Mouse (Mus musculus) liver, embryonic 14.5 days (tissue): Measurements from ENCODE around the gene Nat8f5. TPM values are rescaled to one million over a fixed set of nuclear protein-coding genes. Genes with fewer than 3 reads are reported as not detected.

ENCODE experiments used
- ATAC-seq: fragments of 200-750 bp; cut with Nextera tagmentation; 2 replicates; pipeline ENCODE4 v1.8.0; 2017; ENCODE audit warnings: moderate number of reproducible peaks, mild to moderate bottlenecking, moderate library complexity; ENCODE audit not compliant: insufficient read depth
- DNase-seq, 3 experiments: peaks; one replicate each; pipeline ENCODE4 v3.0.0-alpha.2; 2012 to 2013; ENCODE audit warnings: low read depth in 3 of 3, low spot score in 3 of 3
- H3K27ac ChIP-seq: fragments of 300-500 bp; sonication (generic); 2 replicates; pipeline ENCODE4 v1.5.1; 2014; ENCODE audit warnings: moderate library complexity, mild to moderate bottlenecking, control low read depth, inconsistent platforms
- H3K27me3 ChIP-seq: fragments of 300-500 bp; sonication (generic); 2 replicates; pipeline ENCODE4 v1.6.1; 2014; ENCODE audit warnings: mild to moderate bottlenecking, low read length, moderate library complexity; ENCODE audit not compliant: control insufficient read depth, insufficient read depth
- H3K36me3 ChIP-seq: fragments of 300-500 bp; sonication (generic); replicated peaks from 2 replicates; pipeline ENCODE4 v1.6.1; 2014; ENCODE audit warnings: low read depth; ENCODE audit not compliant: control insufficient read depth, insufficient read depth
- H3K4me1 ChIP-seq, 2 experiments: fragments of 200-500 bp in 1 of 2; fragments of 300-500 bp in 1 of 2; sonication (generic) in 1 of 2; replicated peaks; 2 replicates each; pipeline ENCODE4 v1.6.1; 2012 to 2014; ENCODE audit warnings: antibody characterized with exemption in 1 of 2, inconsistent platforms in 1 of 2, low read length in 1 of 2; ENCODE audit not compliant: control insufficient read depth in 2 of 2, insufficient read depth in 2 of 2
- H3K4me2 ChIP-seq: fragments of 300-500 bp; sonication (generic); 2 replicates; pipeline ENCODE4 v1.6.1; 2014; ENCODE audit warnings: low read depth, mild to moderate bottlenecking, control low read depth, moderate library complexity
- H3K4me3 ChIP-seq, 2 experiments: fragments of 200-500 bp in 1 of 2; fragments of 300-500 bp in 1 of 2; sonication (generic) in 1 of 2; 2 replicates each; pipeline ENCODE4 v1.5.1; 2012 to 2014; ENCODE audit warnings: low read depth in 2 of 2, low read length in 2 of 2, mild to moderate bottlenecking in 2 of 2, control low read depth in 1 of 2, inconsistent platforms in 1 of 2, moderate library complexity in 1 of 2; ENCODE audit not compliant: insufficient read depth in 1 of 2
- H3K9ac ChIP-seq: fragments of 300-500 bp; sonication (generic); replicated peaks from 2 replicates; pipeline ENCODE4 v1.6.1; 2014; ENCODE audit warnings: mild to moderate bottlenecking, control low read depth, moderate library complexity
- H3K9me3 ChIP-seq: fragments of 300-500 bp; sonication (generic); 2 replicates; pipeline ENCODE4 v1.6.1; 2016; ENCODE audit warnings: low read length, mixed read lengths; ENCODE audit not compliant: control insufficient read depth
- CTCF ChIP-seq: IDR thresholded peaks from 2 replicates; pipeline ENCODE4 v1.5.1; 2016; ENCODE audit warnings: antibody characterized with exemption, low read depth, control low read depth
- EP300 ChIP-seq: IDR thresholded peaks from 2 replicates; pipeline ENCODE4 v1.6.1; 2016; ENCODE audit warnings: antibody characterized with exemption, low read depth
- WGBS: fragments of 180-500 bp; shearing (Covaris S2); extraction: QIAGEN DNeasy Blood & Tissue Kit; methylation state at CpG from one replicate; pipeline ENCODE4 v1.1.7; 2014; ENCODE audit not compliant: insufficient replicate concordance; 5-methylcytosine and 5-hydroxymethylcytosine counted together
- polyA plus RNA-seq, 2 experiments: library from polyadenylated mRNA; depleted of rRNA in 1 of 2; stranded (reverse) in 1 of 2; unstranded in 1 of 2; fragments of >200 nt; fragmentation: Nextera tagmentation in 1 of 2; extraction: Ambion mirVana in 1 of 2; gene quantifications; 2 replicates each; pipeline versions ENCODE4 v1.2.1 to v1.2.3; 2012 to 2014

The Nat8f5 gene
- polyA plus RNA-seq, 2 experiments, result not detected

- Histone ChIP-seq H3K9me3 (no peaks in the 10 kb centered on the region), H3K27me3 (no peaks in the 10 kb centered on the region), H3K4me2 (no peak within 1 kb of the TSS), H3K4me3 (no peak within 1 kb of the TSS), H3K36me3 (no peaks in the 10 kb centered on the region), H3K9ac (no peak within 1 kb of the TSS), H3K4me1 (no peaks in the 10 kb centered on the region), H3K27ac (no peak within 1 kb of the TSS)
- DNase-seq, result no peak
- WGBS, result 55% methylated on average over 7 of the region's 7 CpGs
- TF ChIP-seq CTCF (no peak), EP300 (no peak)
- no peak for ATAC-seq
These were observed 11.1 kb upstream of the Nat8f5 start, which contains the start of gene Nat8 for GRCm38 (mm10) chr6:85831796-85832321. TSS of gene Nat8 (minus strand) at chr6:85832082.

GRCm38 (mm10) chr6:85829462-85829861 lies 8.7 kb upstream of the Nat8f5 start:
- WGBS, result 32% methylated on average over 1 of the region's 1 CpGs
- H3K9ac ChIP-seq, result no peak overlapping the region
- H3K9me3 ChIP-seq, result no peaks in the 10 kb centered on the region
- no peak overlapping the region for H3K27ac ChIP-seq
- H3K4me3 ChIP-seq, result no peak overlapping the region
- ATAC-seq (no peak), DNase-seq (no peak)
- TF ChIP-seq CTCF (no peak), EP300 (no peak)
- H3K27me3 ChIP-seq, result no peaks in the 10 kb centered on the region
- H3K4me2 ChIP-seq, result no peak overlapping the region
- H3K4me1 ChIP-seq, result no peaks in the 10 kb centered on the region
- no peaks in the 10 kb centered on the region for H3K36me3 ChIP-seq

- 51% methylated on average over 2 of the region's 2 CpGs for WGBS
- H3K4me1 ChIP-seq, result no peaks in the 10 kb centered on the region
These were observed 5.1 kb upstream of the Nat8f5 start for GRCm38 (mm10) chr6:85825886-85826285.

GRCm38 (mm10) chr6:85823382-85824090 lies 2.8 kb upstream of the Nat8f5 start:
- Histone ChIP-seq H3K4me2 (no peak overlapping the region), H3K4me1 (no peaks in the 10 kb centered on the region), H3K27me3 (no peaks in the 10 kb centered on the region), H3K9ac (no peak overlapping the region), H3K27ac (no peak overlapping the region), H3K9me3 (no peaks in the 10 kb centered on the region), H3K36me3 (no peaks in the 10 kb centered on the region), H3K4me3 (no peak overlapping the region)
- DNase-seq, result no peak
- no peak for TF ChIP-seq CTCF
- ATAC-seq, result no peak
- 58% methylated on average over 1 of the region's 1 CpGs for WGBS

More at GRCm38 (mm10) chr6:85825886-85826285, 5.1 kb upstream of the Nat8f5 start:
- TF ChIP-seq CTCF (no peak), EP300 (no peak)
- no peak overlapping the region for H3K4me3 ChIP-seq
- H3K9me3 ChIP-seq, result no peaks in the 10 kb centered on the region
- DNase-seq, result no peak
- ATAC-seq, result no peak
- H3K27ac ChIP-seq, result no peak overlapping the region
- no peaks in the 10 kb centered on the region for H3K36me3 ChIP-seq
- H3K4me2 ChIP-seq, result no peak overlapping the region
- H3K9ac ChIP-seq, result no peak overlapping the region
- H3K27me3 ChIP-seq, result no peaks in the 10 kb centered on the region

GRCm38 (mm10) chr6:85822286-85822685 lies 1.5 kb upstream of the Nat8f5 start:
- no peaks in the 10 kb centered on the region for H3K27me3 ChIP-seq
- H3K4me1 ChIP-seq, result no peaks in the 10 kb centered on the region
- H3K4me2 ChIP-seq, result no peak overlapping the region
- TF ChIP-seq CTCF, result no peak
- TF ChIP-seq EP300, result no peak
- H3K27ac ChIP-seq, result no peak overlapping the region
- H3K4me3 ChIP-seq, result no peak overlapping the region
- ATAC-seq, result no peak
- no peak for DNase-seq
- H3K36me3 ChIP-seq, result no peaks in the 10 kb centered on the region
- H3K9ac ChIP-seq, result no peak overlapping the region
- H3K9me3 ChIP-seq, result no peaks in the 10 kb centered on the region
- WGBS, result 67% methylated on average over 4 of the region's 4 CpGs
